Mouse (Mus musculus) CD4-positive, CD25-positive, alpha-beta regulatory T cell, adult 4 months (primary cell): ENCODE results near the gene Ankrd13b. TPM values are rescaled to one million over a fixed set of nuclear protein-coding genes. Genes with fewer than 3 reads are reported as not detected.

Source experiments
- ATAC-seq: one replicate; pipeline ENCODE4 v1.8.0; 2017
- polyA plus RNA-seq, 2 experiments: library from polyadenylated mRNA; unstranded; fragments of 100-300 nt; shearing (Covaris generic); gene quantifications; one replicate each; pipeline ENCODE4 v1.2.1; 2017

Gene Ankrd13b
- polyA plus RNA-seq, 2 experiments from 2014 or later = 1.3 to 1.4 TPM

DNA sequence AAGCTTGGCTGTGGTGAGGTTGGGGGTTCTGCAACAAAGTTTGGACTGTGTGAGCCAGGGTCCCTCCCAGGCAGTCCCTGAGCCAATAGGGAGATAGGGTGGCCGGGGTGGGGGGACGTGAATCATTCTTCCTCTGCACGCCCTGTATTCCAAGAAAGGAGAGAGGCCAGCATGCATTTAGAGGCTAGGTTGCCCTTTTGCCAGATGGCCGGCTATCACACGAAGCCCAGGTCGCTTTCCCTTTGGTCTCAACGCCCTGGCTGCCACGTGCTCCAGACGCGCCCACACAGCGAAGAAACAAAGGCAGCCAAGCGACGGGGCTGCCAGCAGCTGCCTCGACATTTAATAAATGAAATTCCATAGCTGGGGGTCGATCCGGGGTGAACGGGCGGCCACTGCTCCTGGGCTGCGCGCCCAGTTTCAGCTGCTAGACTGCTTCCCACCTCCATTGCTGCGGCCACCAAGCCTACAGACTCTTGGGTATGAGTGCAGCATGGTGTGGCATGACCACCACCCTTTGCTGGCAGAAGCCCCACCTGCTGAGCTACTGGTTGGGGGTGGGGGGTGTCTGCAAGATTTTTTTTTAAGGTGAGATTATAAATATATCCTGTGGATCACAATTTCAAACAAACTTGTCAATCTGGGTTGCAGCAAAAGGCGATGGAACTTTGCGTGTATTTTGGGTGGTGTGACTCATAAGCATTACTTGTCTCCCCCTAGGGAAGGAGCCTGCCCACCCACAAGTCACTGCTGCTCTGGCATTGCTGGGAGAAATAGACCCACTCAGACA is 2.2 kb upstream of the Ankrd13b start:
- peak; percentile 3 for ATAC-seq

DNA sequence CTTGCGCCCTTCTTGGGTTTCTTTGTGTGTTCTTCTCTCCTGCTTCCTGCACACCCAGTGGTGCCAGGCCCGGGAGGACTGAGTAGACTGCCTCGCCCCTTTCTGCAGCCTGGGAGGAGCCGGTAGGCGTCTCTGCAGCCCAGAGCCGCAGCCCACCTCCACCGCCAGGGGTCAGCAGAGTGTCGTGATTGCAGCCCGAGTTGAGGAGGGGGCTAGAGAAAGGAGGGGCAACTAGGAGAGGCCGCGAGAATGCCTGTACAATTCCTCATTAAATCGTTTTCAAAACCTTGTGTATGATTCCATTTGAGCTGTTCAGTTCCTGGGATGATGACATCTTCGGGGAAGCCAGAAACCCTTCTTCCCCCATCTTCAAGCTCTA is 1.6 kb upstream of the Ankrd13b start:
- ATAC-seq = peak; percentile 75

DNA sequence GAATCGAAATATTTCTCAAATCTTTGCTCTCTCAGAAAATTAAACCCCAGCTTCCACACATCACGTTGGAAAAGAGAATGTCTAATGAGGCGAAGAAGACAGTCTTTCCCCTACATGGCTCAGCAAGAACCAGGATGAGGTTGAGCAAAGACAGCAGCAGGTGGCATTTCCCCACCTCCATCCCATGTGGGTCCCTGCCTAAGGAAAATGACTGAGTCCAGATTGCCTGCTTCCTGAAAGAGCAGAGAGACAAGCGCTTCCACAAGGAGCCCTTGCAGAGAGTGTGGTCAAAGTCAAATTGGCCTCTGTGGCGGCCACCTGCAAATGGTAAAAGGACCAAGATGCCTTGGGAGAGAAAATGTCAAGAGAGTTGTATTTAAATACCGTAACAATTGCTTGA is 973 bp upstream of the Ankrd13b start:
- ATAC-seq = no peak

DNA sequence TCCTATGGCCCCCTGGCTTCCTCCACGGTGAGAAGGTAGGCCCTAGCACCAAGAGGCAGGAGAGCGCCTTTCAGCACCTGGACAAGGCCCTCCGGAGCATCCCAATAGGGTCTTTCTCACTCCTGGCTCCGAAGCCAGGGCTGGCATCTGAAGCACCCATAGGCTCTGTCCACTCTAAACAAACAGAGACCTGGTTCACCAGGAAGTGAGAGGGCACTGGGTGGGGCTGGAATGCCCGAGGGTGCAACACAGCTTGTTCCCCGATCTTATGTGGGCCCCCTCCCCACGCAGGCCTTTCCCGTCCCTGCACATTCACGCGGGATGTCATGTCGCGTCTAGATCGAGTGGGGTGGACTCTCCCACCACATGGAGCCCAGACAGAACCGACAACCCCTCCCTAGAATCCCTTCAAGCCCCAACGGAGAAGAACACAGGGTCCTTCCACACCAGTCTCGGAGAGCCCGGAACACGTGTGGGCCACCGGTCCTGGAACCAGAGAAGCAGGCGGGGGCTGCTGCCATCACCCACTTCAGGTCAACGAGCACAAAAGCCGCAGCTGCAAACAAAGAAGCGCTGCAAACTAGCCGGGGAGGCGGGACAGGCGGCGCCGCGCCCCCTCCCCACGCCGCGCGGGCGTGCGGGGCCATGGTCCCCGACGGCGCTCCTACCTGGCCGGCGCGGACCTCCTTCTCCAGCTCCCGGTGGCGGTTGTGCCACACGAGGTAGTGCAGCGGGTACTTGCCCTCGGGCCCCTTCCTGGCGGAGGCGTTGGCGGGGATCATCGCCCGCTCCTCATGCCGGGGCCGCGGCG is 502 bp downstream of the Ankrd13b start:
- ATAC-seq = no peak

DNA sequence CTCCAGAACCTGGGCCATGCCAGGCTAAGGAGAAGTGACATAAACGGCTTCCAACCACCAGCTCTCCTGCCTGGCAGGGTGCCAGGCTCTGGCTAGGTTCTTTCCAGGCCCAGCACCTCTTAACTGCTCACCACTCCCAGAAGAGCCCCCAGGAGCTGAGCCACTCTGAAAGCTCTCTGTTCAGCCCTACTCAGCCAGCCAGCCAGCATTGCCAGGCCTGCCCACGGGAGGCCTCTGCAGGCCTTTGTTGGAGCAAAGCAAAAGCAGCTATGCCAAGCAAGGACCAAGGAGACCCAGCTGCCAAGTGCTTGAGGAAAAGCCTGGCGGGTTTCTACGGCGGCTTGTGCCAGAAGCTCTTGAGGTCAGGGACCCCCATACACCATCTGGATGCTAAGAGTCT is 2.7 kb downstream of the Ankrd13b start:
- ATAC-seq = no peak

DNA sequence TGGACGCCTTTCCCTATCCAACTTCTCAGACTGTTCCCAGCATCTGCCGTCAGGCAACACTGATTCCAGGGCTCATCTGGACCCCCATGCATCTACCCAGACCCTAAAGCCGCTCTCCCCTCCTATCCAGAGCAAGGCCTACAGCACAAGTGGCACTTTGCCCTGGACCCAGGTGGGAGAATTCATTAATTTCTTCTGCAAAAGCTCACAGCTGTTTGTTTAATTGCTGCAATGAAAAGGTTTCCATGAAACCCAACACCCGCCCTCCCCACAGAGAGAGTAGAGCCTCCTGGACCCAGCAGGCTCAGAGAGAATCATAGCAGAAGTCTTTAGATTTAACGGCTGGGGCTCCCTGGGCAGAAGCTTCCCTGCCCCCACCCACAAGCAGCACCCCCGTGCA is 4.2 kb downstream of the Ankrd13b start:
- ATAC-seq = no peak

DNA sequence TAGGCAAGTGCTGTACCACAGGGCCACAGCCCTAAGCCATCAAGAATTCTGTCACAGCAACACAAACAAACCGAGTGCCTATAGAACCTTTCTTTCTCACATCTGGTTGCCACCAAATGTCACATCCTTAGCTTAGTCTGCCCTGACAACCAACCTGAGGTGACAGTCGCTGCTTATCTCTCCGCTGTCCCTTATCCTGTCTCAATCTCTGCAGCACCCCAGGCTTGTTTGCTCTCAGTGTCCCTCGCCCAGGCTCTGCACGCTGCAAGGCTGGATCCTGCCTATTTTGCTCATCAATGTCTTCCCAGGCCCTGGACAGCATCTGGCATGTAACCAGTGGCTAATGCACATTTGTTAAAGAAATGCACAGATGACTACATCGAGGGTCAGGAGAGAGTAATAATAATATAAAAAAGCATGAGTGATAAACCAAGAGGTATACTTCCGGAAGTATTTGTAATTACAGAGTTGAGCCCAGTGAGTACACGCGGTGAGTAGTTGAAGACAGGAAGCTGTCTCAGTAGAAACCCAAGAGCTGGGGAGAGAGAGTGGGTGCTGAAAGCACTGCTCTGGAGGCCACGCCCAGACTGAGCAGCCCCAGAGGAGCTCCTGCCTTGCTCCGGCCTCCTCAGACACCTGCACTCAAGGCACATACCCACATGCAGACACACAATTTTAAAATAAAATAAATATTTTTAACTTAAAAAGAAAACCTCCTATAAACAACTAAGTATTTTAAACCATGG is 5.8 kb downstream of the Ankrd13b start:
- ATAC-seq = peak; percentile 99

DNA sequence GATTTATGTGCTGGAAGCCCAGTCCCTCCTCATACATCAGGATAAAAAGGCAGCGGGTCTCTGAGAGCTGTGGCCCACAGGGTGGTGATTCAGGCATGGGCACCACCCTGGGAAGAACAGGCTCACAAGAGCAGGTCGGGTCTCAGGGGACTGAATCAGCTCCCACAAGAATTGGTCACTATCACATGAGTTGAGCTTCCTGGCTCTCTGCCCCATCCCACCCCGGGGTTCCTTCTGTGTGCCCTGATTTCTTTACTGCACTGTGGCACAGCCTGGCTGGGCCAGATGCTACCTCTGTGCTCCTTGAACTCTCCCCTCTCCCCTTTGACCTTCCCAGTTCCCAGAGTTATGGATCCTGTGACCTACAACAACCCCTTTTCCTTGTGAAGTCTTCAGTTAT is 6.4 kb downstream of the Ankrd13b start:
- no peak for ATAC-seq

DNA sequence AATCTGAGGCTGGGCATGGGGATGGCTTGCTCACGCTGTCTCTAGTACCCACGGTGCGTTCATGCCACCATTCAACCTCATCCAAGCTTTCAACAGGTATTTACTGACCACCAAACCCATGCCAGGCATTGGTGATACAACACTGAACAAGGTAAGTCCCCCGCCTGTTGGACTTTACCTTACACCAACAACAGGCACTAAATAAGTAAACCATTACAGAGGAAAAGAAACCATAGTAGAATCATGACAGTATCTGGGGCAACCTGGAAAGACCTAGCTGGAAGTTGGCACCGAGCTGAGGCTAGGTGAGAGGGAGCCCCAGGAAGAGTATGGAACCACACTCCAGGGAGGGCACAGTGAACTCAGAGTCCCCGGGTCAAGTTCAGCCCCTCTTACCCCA is 12.6 kb downstream of the Ankrd13b start:
- no peak for ATAC-seq

DNA sequence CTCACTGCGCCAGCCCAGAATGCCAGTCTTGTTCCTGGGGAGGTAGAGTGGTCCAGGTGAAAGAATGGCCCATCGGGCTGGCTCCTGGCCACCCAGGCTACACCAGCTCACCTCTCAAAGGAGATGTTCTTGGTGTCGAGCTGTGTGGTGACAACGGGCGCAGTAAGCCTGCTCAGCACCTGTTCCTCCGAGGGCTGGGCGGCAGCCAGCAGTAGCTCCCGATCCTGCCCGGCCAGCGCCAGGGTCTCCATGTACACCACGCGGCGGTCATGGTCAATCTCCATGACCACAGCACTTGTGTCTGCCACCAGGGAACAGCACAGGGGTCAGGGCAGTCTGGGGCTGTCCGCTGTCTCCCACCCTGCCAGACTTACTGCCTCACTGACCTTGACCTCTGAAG is 13.3 kb downstream of the Ankrd13b start:
- no peak for ATAC-seq

DNA sequence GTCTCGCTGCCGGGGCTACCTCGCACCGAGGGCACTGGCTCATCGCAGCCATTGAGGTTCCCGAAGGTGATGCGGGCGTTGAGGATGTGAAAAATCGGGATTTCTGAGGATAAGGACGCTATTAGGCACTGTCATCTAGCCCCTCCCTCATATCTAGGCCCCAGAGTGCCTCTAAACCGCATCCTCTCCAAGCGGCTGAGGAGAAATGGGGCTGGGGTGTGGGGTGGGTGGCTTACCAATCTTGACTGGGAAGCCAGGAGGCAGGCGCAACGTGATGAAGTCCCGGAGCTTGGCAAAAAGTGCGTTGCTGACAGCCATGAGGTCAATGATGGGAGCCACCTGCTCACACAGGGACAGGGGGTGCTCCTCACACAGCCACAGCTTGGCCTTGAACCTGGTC is 16.7 kb downstream of the Ankrd13b start:
- ATAC-seq = no peak

DNA sequence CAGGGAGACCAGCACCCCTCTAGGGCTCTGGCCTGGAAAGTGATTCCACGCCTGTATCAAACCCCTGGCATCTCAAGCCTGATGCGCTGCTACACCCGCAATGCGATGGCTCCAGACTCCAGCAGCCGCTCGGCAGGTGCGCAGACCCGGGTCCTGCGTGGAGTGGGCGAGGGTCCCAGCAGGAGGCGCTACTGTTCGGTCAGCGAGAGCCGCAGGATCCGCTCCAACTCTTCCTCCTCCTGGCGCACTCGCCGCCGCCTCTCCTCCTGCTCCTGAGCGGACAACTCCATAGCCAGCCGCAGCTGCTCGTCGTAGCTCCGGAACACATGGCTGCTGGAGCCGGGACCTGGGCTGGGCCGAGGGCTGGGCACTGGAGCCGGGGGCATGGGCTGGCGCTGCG is 18.1 kb downstream of the Ankrd13b start:
- no peak for ATAC-seq

DNA sequence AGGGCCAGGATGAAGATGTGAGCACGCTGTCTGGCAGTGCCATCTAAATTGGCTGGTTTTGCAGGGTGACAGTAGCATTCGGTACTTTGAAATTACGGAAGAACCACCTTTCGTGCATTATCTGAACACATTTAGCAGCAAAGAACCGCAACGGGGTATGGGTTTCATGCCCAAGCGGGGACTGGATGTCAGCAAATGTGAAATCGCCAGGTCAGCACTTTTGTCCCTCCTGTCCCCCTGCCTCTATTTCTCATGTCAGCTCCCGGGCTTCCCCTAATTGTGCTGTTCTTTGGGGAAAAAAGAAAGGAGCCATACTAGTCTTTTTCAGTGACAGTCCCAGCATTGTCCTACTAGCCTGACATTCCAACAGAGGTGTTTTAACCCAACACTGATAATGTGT is 21.1 kb downstream of the Ankrd13b start:
- ATAC-seq = no peak

DNA sequence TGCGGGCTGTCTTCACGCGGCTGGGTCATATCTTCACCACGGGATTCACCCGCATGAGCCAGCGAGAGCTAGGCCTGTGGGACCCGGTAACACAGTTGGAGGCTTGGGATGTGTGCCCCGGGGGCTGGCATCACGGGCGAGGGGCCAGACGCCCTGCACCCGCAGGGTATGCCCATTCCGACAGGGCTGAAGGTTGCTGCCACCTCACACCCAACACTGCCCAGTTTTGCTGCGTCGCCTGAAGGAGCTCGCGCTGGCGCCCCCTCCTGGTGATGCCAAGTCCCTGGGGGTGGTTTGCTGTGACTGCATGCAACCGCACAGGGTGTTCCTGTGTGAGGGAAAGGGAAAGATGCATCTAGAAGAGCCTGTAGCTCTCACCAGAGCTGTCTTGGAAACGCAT is 21.7 kb downstream of the Ankrd13b start:
- ATAC-seq = peak; percentile 77

DNA sequence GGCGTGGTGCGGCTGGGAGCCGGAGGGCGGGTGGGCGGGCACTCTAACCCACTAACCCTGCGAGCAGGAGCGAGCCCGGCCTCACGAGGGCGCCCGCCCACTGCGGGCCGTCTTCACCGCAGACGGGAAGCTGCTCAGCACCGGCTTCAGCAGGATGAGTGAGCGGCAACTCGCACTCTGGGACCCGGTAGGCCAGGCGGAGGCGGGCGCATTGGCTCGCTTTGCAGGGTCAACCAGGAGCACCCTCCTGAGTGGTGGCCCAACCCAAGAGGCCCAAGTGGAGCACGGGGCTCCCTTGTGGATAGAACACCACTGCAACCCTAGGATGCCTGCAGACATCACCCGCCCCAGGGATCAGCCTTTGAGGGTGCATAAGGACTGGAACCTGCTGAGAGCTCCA is 22.3 kb downstream of the Ankrd13b start:
- peak; percentile 92 for ATAC-seq

DNA sequence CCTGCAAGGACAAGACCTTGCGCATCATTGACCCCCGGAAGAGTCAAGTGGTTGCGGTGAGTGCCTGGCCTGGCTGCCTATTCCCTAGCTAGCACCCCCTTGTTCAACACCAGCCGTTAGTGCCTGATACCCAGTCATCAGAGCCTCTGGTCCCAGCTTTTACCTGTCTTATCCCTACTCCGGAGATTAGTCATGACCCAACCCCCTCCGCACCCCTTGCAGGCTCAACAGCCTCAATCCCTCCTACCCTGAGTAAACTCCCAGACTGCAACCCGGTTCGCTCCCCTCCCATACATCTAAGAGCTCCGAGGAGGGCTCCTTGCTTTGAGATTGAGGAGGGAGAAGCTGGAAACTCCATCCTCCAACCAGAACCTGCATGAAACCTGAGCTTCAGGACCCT is 22.9 kb downstream of the Ankrd13b start:
- no peak for ATAC-seq

DNA sequence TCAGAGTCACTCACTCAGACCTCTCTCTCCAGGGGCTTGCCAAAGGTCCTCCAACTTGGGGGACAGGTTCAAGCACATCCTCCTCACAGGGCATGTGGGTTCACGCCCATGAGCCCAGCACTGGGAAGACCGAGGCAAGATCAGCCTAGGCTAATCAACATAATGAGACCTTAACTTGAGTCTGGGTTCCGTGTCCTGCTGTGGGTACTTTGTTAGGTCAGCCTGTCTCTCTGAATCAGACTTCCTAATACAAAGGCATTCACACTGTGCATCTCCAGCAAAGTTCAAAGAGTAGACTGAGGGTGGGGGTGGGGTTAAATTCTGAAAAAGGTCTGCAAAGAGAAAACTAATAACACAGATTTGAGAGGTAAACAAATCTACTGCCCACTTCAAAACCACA is 24.4 kb downstream of the Ankrd13b start:
- ATAC-seq = no peak

DNA sequence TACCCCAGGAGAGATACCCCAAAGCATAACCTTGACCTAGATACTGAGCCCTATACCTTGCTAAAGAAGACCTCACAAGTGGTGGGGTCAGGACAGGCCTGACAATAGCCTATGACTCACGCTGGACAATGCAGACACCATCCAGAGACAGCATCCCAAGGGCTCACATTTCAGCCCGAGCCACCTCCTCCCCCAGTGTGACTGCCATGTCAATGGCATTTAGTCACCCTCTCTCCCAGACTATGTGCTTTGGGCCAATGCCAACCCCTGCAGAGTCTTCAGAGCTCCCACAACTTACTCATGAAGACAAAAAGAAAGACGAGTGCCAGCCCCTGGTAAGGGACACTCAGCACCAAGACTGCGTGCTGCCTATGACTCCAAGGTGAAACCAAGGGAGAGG is 24.8 kb downstream of the Ankrd13b start:
- no peak for ATAC-seq

DNA sequence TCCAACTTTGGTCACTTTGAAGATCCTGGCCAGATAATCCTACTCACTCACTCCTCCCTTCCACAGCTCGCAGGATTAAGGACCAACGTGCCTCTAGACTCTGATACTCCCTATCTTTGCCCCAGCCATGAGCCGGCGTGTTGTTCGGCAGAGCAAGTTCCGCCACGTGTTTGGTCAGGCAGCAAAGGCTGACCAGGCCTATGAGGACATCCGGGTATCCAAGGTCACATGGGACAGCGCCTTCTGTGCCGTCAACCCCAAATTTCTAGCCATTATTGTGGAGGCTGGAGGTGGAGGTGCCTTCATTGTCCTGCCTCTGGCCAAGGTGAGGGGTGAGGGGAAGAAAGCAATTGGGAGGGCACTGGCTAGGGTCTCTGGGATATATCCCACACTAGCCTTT is 25.7 kb downstream of the Ankrd13b start:
- ATAC-seq = no peak

DNA sequence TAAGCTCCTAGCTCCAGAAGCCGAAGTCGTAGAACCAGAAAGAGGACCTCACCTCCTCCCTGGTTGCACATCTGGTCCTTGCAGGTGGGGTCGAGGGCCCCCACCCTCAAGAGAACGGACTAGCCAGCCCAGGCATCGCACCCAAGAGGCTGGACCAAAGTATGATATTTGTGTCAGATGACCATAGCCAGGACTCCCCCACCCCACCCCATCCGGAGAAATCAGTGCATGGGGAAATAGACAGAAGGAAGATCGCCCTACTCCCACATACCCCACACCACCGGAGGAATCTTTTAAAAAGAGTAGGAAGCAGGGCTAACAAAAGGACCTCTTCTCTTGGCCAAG is 26.4 kb downstream of the Ankrd13b start:
- ATAC-seq = no peak

DNA sequence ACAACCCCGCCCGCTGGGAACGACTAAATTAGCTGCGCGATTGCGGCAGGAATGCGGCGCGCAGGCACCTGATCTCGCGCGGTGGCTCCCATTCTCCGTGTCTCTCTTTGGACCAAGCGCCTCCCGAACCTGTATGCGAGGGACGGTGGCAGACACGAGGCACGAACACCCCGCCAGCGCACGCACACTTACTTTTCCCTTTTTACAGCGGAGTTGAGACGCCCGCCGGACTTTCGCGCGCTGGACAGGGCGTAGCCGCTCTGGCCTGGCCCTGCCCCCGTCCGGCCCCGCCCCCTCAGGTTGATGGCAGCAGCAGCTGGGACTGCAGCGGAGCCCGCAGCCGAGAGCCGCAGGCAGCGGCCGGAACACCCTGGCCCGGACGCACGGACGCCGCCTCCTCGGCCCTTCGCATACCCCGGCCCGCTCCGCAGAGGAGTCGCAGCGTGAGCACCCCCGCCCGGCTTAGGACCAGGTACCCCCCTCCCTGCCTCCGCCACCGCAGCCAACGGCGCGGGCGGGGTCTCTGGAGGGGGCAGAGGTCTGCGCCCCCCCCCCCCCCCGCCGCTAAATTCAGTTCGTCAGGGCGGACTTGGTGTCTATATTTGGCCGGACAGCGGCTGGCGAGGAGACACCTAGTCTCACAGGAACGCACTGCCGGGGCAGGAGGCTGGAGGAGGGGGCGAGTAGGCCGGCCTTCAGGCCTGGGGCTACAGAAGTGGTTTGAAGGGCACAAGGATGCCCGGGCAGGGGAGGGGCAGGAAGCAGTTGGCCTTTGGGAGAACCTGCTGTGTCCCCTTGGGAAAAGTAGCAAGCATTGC is 27.0 kb downstream of the Ankrd13b start, which contains the start of gene Coro6:
Gene Coro6 (plus strand): TSS at position 129 of the 818 bp plus-strand sequence.
- ATAC-seq = peak; percentile 35

DNA sequence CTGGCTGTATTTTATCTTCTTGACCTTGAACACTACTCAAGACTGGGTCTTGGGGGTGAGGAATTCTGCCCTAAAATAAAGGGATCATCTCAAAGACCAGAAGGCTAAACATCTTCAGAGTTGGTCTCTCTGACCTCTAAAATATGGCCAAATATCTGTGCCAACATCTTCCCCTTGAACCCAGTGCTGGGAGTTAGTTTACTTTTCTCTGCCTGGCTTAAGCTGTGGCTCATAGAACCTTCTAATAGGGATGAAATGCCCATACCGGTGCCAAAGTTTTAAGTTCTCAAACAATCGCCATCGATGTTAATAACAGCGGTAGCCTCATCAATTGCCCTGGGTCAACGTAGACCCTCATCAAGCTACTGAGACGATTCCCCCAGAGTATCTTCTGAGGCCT is 27.6 kb downstream of the Ankrd13b start:
- ATAC-seq = peak; percentile 12

DNA sequence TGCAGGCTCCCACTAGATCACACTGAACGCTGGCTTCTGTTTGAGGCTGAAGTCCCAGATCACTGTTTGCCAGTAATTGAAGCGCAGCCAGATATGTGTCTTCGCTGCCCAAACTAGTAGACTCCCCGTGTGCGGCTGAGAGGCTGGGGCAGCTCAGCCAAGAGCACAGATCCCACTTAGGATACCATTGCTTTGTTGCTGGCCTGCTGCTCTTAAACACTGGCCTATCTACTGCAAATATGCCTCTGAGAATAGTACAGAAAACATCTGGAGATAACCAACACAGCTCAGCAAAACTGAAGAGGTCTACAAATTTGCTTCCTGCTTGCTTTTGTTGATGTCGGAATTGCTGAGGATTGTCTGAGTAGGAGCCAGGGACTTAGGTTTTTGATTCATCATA is 32.6 kb downstream of the Ankrd13b start:
- ATAC-seq = no peak
